Mouse (Mus musculus) large intestine, adult 2 months (tissue): Measurements from ENCODE around the gene Dnaja3. TPM values are rescaled to one million over a fixed set of nuclear protein-coding genes. Genes with fewer than 3 reads are reported as not detected.
"Not testable (repeated sequence)": the region's sequence is repeated elsewhere in the genome, so short reads cannot be mapped to it uniquely, and the experiment has no call there.

Experiments used
- DNase-seq: peaks from one replicate; pipeline ENCODE4 v3.0.0-alpha.2; 2012; ENCODE audit warnings: low read depth, low spot score
- WGBS: fragments of 180-500 bp; shearing (Covaris S2); methylation state at CpG from one replicate; pipeline ENCODE4 v1.1.7; 2018; 5-methylcytosine and 5-hydroxymethylcytosine counted together
- polyA plus RNA-seq: library from polyadenylated mRNA; depleted of rRNA; stranded (reverse); fragments of >200 nt; gene quantifications from 2 replicates; pipeline ENCODE4 v1.2.3, GENCODE M21; 2012

Dnaja3 gene
- polyA plus RNA-seq, 1 experiment, result 35.5 TPM

GRCm38 (mm10) chr16:4656571-4657081 is 16.8 kb downstream of the Dnaja3 start:
- no peak for DNase-seq
- 83% methylated on average over 9 of the region's 9 CpGs for WGBS

GRCm38 (mm10) chr16:4658781-4659245 is 19.0 kb downstream of the Dnaja3 start:
- 74% methylated on average over 11 of the region's 11 CpGs for WGBS
- DNase-seq, result no peak

DNA sequence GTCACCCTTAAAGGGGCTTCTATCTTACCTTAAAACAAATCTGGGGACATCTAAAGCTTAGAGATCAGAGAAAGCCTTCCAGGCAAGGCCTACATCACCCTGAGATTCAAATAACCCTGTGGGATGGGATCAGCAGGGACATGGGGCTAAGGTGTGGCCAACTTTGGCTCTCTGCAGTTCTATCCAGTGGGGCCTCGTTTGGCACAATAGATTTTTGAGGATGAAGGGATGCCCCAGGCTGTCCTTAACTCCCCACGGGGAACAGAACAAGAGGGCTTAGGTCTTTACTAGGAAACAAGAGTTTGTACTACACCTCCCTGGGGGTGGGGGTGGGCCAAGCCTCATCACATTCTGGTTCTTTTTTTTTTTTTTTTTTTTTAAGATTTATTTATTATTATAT is 19.5 kb downstream of the Dnaja3 start:
- no peak for DNase-seq

DNA sequence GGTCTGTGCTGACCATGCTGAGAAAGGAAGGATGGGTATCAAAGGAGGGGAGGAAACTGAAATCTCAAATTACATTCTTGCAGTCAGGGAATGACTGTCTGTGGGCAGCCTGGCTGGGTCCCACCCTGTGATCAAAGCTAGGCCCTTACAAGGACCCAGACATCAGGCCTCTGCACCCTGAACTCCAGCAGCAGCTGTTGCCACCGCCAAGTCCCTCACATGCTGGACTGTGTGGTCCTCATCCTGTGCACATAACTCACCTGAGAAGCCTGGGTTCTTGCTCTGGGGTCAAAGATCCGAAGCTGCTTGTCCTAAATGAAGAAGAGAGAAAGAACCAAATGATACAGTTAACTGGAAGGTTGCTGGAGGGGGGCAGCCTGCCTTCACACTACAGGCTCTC is 21.8 kb downstream of the Dnaja3 start:
- no peak for DNase-seq
- 84% methylated on average over 2 of the region's 2 CpGs for WGBS

More for the DNA sequence above, 19.5 kb downstream of the Dnaja3 start:
- WGBS, result 67% methylated on average over 2 of the region's 2 CpGs

- 86% methylated on average over 2 of the region's 2 CpGs for WGBS
Observed at GRCm38 (mm10) chr16:4663806-4664205, 24.0 kb downstream of the Dnaja3 start.

GRCm38 (mm10) chr16:4665726-4666125 is 25.9 kb downstream of the Dnaja3 start:
- DNase-seq, result no peak
- 88% methylated on average over 2 of the region's 2 CpGs for WGBS

More at GRCm38 (mm10) chr16:4663806-4664205, 24.0 kb downstream of the Dnaja3 start:
- no peak for DNase-seq

DNA sequence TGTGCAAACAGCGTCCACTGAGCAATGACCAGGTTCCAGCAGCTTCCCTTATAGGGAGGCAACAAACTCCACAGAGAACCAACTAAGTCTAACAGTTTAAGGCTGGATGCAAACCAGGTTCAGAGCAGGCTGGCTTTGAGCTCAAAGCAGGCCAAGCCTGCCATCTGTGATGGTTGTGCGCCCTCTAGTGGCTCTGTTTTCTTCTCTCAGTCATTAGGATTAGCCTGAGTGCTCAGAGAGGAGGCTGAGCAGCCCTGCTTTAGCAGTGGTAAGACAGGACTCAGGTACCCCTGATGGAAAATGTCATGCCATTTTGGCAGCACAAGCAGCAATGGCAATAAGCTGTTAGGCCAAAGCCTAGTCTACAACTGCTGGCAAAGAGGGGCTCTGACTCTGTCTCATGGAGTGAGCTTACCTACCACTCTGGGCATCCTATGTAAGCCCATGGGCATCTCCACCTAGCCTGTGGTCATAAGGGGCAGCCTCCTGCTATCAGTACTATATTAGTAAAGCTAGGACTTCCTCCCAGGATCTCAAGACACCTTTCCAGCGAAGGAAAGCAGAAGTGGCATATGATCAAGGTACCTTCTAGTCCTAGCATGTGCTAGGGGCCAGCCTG is 27.5 kb downstream of the Dnaja3 start:
- peak; percentile 72 for DNase-seq

GRCm38 (mm10) chr16:4670317-4670716 is 30.5 kb downstream of the Dnaja3 start:
- 72% methylated on average over 5 of the region's 5 CpGs for WGBS
- no peak for DNase-seq

More for the DNA sequence above, 27.5 kb downstream of the Dnaja3 start:
- 37% methylated on average over 3 of the region's 3 CpGs for WGBS

- 74% methylated on average over 4 of the region's 4 CpGs for WGBS
- DNase-seq, result no peak
Observed at GRCm38 (mm10) chr16:4674091-4674490, 34.3 kb downstream of the Dnaja3 start.

- WGBS, result 94% methylated on average over 5 of the region's 5 CpGs
- DNase-seq, result no peak
Observed at GRCm38 (mm10) chr16:4676836-4677235, 37.0 kb downstream of the Dnaja3 start.

DNA sequence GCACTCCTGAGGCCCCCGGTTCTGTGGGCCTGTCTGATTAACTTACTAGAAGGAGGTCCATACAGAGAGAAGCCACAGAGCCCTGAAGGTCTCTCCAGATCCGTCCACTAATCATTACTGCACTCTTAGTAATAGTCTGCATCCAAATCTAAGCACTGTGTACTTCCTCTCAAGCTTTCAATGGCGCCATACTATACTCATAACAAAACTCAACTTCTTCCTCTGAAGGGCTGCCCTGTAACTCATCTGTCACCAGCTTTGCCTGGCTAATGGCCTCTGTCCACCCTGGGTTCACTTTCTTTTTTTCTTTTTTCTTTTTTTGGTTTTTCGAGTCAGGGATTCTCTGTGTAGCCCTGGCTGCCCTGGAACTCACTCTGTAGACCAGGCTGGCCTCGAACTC is 38.3 kb downstream of the Dnaja3 start:
- no peak for DNase-seq
- WGBS, result 85% methylated on average over 5 of the region's 5 CpGs

GRCm38 (mm10) chr16:4679121-4680018 is 39.6 kb downstream of the Dnaja3 start, which contains the start of gene Coro7:
Coro7 (minus strand) TSS chr16:4679777.
- peak; percentile 90 for DNase-seq
- WGBS, result 1% methylated on average over 47 of the region's 47 CpGs

- 69% methylated on average over 3 of the region's 3 CpGs for WGBS
- not testable (repeated sequence) for DNase-seq
Observed at GRCm38 (mm10) chr16:4680922-4681455, 41.2 kb downstream of the Dnaja3 start.

DNA sequence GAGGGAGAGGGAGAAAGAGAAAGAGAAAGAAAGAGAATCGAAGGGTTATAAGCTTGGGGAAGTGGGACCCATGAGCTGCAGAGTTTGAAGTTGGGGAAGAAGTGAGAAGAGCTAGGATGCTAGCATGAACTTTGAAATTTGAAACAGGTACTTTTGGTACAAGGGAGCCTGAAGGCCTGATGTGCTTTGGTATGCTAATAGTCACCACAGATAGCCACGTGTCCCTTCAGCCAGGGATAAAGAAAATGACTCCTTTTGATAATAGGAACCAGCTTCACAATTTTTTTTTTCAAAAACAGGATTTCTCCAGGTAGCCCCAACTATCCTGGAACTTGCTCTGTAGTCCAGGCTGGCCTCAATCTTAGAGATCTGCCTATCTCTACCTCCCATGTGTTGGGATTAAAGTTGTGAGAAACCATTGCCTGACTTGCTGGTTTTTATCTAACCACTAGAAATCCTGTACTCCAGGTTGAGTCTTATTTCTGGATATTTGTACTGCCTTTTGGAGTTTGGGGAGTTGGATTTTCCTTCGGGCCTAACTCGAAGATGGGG is 42.9 kb downstream of the Dnaja3 start:
- 81% methylated on average over 4 of the region's 4 CpGs for WGBS
- DNase-seq, result no peak

- 14% methylated on average over 9 of the region's 9 CpGs for WGBS
- DNase-seq, result no peak
Observed at GRCm38 (mm10) chr16:4683193-4683580, 43.4 kb downstream of the Dnaja3 start.

- WGBS, result under 1% methylated on average over 54 of the region's 54 CpGs
- DNase-seq, result peak; percentile 79
Observed at GRCm38 (mm10) chr16:4683581-4684456, 44.0 kb downstream of the Dnaja3 start.

DNA sequence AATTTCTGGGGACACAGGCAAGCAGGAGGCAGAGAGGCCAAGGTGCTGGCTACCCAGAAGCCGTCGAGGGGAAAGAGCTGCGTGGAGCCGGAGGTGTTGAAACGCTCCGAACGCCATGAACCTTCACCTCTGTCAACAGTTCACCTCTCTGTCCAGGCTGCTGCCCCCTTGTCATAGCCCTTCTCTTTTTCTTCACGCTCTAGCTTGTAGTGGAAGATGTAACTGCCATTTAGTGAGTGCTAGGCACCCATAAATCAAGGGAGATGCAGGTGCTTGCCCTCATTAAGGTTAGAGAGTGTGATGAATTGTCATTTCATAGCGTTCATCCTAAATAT is 44.6 kb downstream of the Dnaja3 start:
- no peak for DNase-seq
- 1% methylated on average over 9 of the region's 9 CpGs for WGBS

GRCm38 (mm10) chr16:4689371-4689770 is 49.6 kb downstream of the Dnaja3 start:
- WGBS, result 98% methylated on average over 4 of the region's 4 CpGs
- not testable (repeated sequence) for DNase-seq

GRCm38 (mm10) chr16:4701211-4701610 is 61.4 kb downstream of the Dnaja3 start:
- WGBS, result 83% methylated on average over 3 of the region's 3 CpGs
- no peak for DNase-seq
